Mouse (Mus musculus): ENCODE results near the gene Chpf2.

DNA sequence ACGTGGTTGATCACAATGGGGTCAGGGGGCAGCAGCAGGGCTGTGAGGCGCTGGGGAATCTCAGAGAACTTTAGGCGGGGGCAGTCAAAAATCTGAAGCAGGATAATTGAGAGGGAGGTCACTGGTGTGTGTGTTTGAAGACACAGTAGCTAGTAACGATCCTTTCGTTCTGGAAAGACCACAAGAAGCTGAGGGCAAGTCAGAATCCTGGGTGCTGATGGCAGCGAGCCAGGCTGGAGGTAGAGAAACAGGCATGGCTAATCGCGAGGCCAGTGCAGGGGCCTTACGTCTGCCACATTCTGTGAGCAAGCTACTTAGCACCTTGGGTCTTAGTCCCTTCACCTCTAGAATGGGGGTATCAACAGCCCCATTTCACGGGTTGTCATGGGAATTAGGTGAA is 7.4 kb downstream of the Chpf2 start:
- TF ChIP-seq CTCF (IDR thresholded peaks at IDR 0.05; ENCODE audit: control insufficient read depth, insufficient read depth, insufficient replicate concordance, low read depth, low read length) (no peak), POLR2A (IDR thresholded peaks at IDR 0.05; ENCODE audit: control insufficient read depth, low read depth, low read length) (no peak)
